Mouse (Mus musculus) kidney, adult 11 months (tissue): ENCODE results near the gene Zfp787.

Experiments
- DNase-seq: peaks from one replicate; pipeline ENCODE4 v3.0.0; 2022

The Zfp787 gene

GRCm38 (mm10) chr7:6155901-6156411 lies at the start of gene Zfp787:
Zfp787 (minus strand) TSS chr7:6155997.
- DNase-seq, result peak; percentile 96

- DNase-seq, result no peak
These were observed 48.4 kb upstream of the Zfp787 start for GRCm38 (mm10) chr7:6204200-6204599.

GRCm38 (mm10) chr7:6196790-6197189 lies 41.0 kb upstream of the Zfp787 start, which contains the start of gene Galp:
Galp (plus strand) TSS chr7:6197090.
- DNase-seq, result no peak

- DNase-seq, result no peak
These were observed 40.0 kb upstream of the Zfp787 start for GRCm38 (mm10) chr7:6195777-6196176.

GRCm38 (mm10) chr7:6194129-6194528 lies 38.3 kb upstream of the Zfp787 start:
- no peak for DNase-seq

GRCm38 (mm10) chr7:6191376-6191775 lies 35.6 kb upstream of the Zfp787 start:
- peak; percentile 62 for DNase-seq

- DNase-seq, result peak; percentile 57
These were observed 33.7 kb upstream of the Zfp787 start for GRCm38 (mm10) chr7:6189542-6189941.

- DNase-seq, result no peak
These were observed 31.0 kb upstream of the Zfp787 start for GRCm38 (mm10) chr7:6186756-6187155.

GRCm38 (mm10) chr7:6186176-6186575 lies 30.4 kb upstream of the Zfp787 start:
- peak; percentile 43 for DNase-seq

GRCm38 (mm10) chr7:6185391-6185790 lies 29.6 kb upstream of the Zfp787 start:
- DNase-seq, result peak; percentile 30

GRCm38 (mm10) chr7:6184521-6184920 lies 28.7 kb upstream of the Zfp787 start:
- peak; percentile 67 for DNase-seq

GRCm38 (mm10) chr7:6183802-6184201 lies 28.0 kb upstream of the Zfp787 start:
- DNase-seq, result peak; percentile 69

- DNase-seq, result no peak
These were observed 27.1 kb upstream of the Zfp787 start for GRCm38 (mm10) chr7:6182882-6183281.

GRCm38 (mm10) chr7:6179013-6179412 lies 23.2 kb upstream of the Zfp787 start:
- no peak for DNase-seq

GRCm38 (mm10) chr7:6174365-6174987 lies 18.7 kb upstream of the Zfp787 start:
- peak; percentile 58 for DNase-seq

GRCm38 (mm10) chr7:6173872-6174271 lies 18.1 kb upstream of the Zfp787 start:
- peak; percentile 73 for DNase-seq

- no peak for DNase-seq
These were observed 17.0 kb upstream of the Zfp787 start for GRCm38 (mm10) chr7:6172674-6173244.

- peak; percentile 99 for DNase-seq
These were observed 16.3 kb upstream of the Zfp787 start, which contains the start of gene Zfp444 for GRCm38 (mm10) chr7:6172006-6172649. Zfp444 (plus strand) TSS chr7:6172226.

- peak; percentile 86 for DNase-seq
These were observed 15.7 kb upstream of the Zfp787 start for GRCm38 (mm10) chr7:6171444-6172005.

- no peak for DNase-seq
These were observed 15.1 kb upstream of the Zfp787 start for GRCm38 (mm10) chr7:6170871-6171270.

GRCm38 (mm10) chr7:6170391-6170790 lies 14.6 kb upstream of the Zfp787 start:
- DNase-seq, result no peak

GRCm38 (mm10) chr7:6169403-6169802 lies 13.6 kb upstream of the Zfp787 start:
- DNase-seq, result peak; percentile 85

- no peak for DNase-seq
These were observed 8.9 kb upstream of the Zfp787 start for GRCm38 (mm10) chr7:6164671-6165070.

- DNase-seq, result no peak
These were observed 6.4 kb upstream of the Zfp787 start for GRCm38 (mm10) chr7:6162172-6162571.
